Mouse (Mus musculus) B cell, adult (primary cell): Measurements from ENCODE around the gene A4gnt. TPM values are rescaled to one million over a fixed set of nuclear protein-coding genes. Genes with fewer than 3 reads are reported as not detected.

ENCODE experiments used
- total RNA-seq: library from RNA; stranded (reverse); gene quantifications from 4 replicates; pipeline ENCODE4 v1.2.4, GENCODE M21; 2023; ENCODE audit not compliant: inconsistent age

A4gnt gene
- total RNA-seq: not detected in 4 replicates

DNA sequence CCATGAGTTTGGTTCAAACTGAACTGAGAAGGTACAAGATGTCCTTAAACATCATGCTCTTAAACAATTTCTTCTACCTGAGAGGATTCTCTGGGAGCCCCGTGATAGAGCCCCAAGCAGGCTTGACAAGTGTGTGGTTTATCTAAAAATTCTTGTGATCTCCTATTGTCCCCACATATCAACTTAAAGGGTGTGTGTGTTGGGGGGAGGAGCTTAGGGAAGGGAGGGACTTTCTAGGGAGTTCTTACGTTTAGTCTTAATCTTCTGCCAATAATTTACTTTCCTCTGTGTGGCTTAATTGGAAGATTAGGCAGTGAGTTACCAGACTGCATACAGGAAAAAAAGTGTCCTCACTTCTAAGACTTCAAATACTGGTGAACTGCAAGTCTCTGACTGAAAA lies at the start of gene A4gnt:
Gene A4gnt (plus strand): TSS at position 301 of the 400 bp plus-strand sequence.

DNA sequence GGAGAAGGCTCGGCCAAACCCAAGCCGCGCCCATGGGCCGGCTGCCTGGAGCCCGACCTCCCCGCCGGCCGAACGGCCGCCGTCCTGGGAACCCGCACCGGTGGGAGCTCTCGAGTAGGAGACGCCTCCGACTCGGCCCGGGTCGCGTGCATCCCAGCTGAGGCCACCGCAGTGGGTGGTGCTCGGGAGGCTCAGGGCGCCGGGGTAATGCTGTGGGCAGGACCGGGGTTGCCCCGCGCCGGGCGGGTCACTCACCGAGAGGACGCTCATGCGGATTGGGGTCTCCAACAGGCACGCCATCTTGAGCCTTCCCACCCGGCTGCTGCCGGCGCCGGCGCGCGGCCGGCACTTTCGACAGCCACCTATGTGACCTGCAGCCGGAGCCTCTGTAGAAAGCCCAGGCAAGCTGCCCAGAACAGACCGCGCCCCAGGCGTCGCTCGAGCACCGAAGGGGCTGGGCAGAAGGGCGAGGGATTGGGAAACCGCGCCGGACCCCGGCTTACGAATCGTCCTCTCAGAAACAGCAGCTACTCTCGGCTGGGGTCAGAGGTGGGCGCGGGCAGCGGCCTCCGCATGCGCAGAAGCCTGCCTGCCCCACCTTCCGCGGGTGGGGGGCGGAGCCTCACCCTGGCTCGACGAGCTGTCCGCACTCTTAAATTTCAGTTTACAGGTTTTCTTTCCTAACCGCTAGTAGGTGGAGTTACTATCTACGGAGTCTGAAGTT lies 43.8 kb upstream of the A4gnt start, which contains the start of gene Armc8:
Gene Armc8 (minus strand): TSS at position 553 of the 724 bp plus-strand sequence.

DNA sequence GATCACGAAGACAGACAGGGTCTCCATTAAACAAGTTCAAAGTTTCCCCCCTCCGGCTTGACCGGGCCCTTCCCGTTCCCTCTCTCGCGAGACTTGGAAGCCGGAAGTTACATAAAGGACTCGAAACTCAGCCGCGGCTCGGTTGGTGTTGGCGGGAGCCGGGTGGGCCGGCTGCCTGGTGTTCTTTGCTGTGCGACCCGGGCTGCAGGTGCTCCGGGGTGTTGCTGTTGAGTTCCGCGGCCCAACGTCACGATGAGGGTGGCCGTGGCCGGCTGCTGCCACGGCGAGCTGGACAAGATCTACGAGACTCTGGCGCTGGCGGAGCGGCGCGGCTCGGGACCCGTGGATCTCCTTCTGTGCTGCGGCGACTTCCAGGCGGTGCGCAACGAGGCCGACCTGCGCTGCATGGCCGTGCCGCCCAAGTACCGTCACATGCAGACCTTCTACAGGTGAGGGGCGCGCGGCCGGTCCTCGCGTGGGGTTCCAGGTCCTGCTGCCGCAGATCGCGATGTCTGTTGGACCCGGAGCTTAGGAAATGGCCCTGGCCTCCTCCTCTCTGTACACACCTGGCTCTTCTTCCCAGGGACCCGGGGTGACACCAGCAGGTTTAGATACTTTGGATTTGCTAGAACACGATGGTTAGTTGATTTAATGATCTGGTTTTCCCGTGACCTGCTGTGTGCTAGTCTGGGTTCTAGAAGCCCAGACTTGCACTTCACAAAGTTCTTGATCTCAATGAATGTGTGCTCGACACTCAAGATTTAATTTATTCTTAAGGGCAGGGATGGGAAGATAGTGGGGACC lies 36.4 kb upstream of the A4gnt start, which contains the start of gene Dbr1:
Gene Dbr1 (plus strand): TSS at position 123 of the 804 bp plus-strand sequence.

DNA sequence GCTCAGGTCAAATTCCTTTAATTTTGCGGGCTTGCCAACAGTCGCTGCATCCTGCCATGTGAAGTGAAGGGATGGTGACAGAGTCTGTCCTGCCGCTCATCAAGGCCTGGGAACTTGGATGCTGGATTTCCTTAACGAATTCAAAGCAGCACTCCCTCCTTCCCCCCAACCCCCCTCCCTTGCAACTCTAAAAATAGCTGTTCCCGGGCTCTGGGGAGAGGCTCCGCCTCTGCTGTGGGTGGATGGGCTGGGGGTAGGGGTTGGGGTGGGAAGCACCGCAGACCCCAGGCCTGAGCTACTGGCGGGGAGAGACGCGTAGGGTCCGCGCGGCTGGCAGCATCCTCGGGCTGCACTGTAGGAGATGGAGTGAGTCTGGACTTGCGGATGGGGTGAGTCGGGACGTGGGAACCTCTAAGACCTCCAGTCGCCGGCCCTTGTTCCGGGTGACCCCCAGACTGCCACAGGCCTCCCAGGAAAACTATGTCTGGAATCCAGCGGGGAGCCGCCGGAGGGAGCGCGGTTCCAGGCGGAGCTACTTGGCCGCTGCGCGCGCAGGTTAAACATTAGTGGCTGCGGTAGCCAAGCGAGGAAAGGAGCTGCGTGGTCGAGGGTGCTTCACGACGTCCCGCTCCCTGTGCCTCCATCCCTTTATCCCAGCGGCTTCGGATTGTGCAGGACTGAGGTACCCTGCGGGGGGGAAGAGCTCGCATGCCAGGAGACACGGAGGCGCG lies 17.1 kb downstream of the A4gnt start, which contains the start of gene Dzip1l:
Gene Dzip1l (plus strand): TSS at position 216 of the 731 bp plus-strand sequence.

Other genes starting within 250 kb of the A4gnt start
- 0.39 to 0.48 TPM (median 0.45 TPM) in 3 of 4 replicates, not detected in the other for gene Mras, start 175.1 kb upstream of the A4gnt start, total RNA-seq
- gene Nme9, start 161.0 kb upstream of the A4gnt start, total RNA-seq: not detected in 4 replicates
- 29.2 to 31.3 TPM (median 30.7 TPM) in 4 replicates for gene Armc8, start 43.6 kb upstream of the A4gnt start, total RNA-seq
- gene Dbr1, start 36.7 kb upstream of the A4gnt start, total RNA-seq: 24.8 to 30.8 TPM (median 26.7 TPM) in 4 replicates
- gene Dzip1l, start 17.0 kb downstream of the A4gnt start, total RNA-seq: not detected in 4 replicates
- not detected in 4 replicates for gene Cldn18, start 104.8 kb downstream of the A4gnt start, total RNA-seq